Mouse (Mus musculus) adrenal gland, postnatal 25 days (tissue): Measurements from ENCODE around the gene Lss. TPM values are rescaled to one million over a fixed set of nuclear protein-coding genes. Genes with fewer than 3 reads are reported as not detected.

Experiments used
- DNase-seq: peaks from one replicate; pipeline ENCODE4 v3.0.0; 2021; ENCODE audit warnings: mixed read lengths
- long read RNA-seq: library from polyadenylated mRNA; stranded (forward); transcript quantifications from one replicate; pipeline ENCODE4 v2.0.0, GENCODE M21; 2021
- total RNA-seq: library from RNA; stranded (reverse); gene quantifications from 2 replicates; pipeline ENCODE4 v1.2.3, GENCODE M21; 2021

Gene Lss
- 116 and 134 TPM in 2 replicates for total RNA-seq
- long read RNA-seq, full-length matches to known transcripts = 60 of 92 reads
- long read RNA-seq, partial matches to known transcripts = 10 of 92 reads
- long read RNA-seq, other reads (novel, unspliced or antisense) = 22 of 92 reads

DNA sequence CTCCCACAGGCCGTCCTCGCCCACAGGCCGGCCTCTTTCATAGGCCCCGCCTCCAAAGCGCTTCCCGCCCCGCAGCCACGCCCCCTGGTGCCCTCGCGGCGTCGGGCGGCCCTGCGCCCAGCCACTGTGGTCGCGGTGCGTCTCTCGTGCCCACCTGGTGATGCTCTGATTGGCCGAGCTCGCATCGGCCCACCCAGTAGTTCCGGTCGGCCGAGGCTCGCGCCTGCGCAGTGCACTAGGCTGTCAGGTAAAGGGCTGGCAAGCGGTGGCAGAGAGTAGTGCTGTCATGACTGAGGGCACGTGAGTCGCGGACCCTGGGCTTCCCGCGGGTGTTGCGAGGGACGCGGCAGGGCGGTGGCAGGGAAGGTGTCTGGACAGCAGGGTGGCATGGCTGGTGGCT is at the start of gene Lss:
TSS of gene Lss (plus strand) at position 214 of the 400 bp plus-strand sequence.
- peak; percentile 97 for DNase-seq

DNA sequence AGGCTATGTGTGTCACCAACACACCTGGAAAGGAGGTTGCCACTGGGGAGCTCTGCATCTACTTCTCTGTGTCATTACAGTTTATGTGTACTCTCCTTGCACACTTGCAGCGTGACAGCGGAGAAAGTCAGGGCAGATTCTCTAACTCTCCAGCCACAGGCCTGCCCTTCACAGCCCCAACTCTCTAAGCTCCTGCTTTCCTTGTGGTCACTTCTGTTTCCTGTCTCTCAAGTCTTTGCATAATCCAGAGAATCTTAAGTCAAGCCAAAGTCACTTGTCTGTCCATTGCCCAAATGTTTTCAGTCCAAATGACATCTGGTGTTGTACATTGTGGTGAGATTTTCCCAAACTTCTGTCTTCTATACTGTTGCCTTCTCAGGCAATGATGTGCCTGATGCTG is 45.1 kb upstream of the Lss start:
- DNase-seq = no peak

DNA sequence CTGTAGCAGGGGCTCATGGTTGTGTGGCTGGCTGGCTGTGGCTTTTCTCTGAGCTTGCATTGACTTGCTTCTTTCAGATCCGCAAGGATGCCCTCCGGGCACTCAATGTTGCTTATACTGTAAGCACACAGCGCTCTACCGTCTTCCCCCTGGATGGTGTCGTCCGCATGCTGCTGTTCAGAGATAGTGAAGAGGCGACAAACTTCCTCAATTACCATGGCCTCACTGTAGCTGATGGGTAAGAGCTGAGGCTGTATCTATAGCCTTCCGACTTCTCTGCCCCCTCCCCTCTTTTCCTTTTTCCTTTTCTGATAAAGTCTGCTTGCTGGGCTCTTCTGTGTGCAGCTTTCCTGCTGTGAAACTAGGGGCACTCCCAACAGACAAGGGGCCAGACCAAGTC is 43.1 kb upstream of the Lss start:
- no peak for DNase-seq

DNA sequence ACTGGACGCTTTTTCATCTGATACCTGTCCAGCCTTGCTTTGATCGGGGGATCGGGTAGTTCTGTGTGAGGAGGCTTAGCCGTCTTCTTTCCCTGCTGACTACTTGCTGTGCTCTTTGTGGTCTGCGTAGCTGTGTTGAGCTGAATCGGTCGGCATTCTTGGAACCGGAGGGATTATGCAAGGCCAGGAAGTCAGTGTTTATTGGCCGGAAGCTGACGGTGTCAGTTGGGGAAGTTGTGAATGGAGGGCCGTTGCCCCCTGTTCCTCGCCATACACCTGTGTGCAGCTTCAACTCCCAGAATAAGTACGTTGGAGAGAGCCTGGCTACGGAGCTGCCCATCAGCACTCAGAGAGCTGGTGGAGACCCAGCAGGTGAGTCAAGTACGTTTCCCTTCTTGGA is 42.2 kb upstream of the Lss start:
- DNase-seq = no peak

DNA sequence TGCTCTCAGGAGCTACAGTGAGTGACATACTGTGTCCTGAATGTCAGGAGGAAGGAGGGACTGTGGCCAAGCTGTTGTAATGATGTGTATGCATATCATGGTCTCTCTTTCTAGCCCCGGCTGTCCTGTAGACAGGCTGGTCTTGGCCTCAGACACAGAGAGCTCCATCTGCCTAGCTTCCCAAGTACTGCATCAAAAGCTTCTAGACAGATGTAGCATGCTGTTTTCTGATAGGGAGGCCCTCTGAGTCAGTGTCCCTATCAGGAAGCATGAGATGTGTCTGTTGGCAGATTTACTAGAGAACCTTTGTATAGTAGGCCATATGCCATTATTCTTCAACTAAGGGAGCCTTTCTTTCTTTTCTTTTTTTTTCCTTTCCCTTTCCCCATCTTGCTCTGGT is 37.9 kb upstream of the Lss start:
- no peak for DNase-seq

DNA sequence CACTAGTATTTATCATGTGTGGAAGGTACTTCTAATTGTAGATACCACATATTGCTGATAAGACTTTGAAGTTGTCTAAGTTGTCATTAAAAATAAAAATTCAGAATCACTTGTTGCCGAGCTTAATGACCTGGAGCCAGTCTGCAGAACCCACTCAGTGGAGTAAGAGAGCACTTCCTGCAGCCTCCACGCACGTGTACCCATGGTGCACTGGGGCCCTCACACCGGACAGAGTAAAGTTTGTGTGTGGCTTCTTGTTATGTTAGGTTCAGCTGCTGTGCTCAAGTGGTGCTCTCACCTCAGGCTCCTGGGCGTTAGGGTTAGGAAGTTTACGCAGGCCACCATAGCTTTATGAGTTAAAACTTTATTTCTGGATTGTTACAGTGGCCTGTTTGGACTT is 35.9 kb upstream of the Lss start:
- no peak for DNase-seq

DNA sequence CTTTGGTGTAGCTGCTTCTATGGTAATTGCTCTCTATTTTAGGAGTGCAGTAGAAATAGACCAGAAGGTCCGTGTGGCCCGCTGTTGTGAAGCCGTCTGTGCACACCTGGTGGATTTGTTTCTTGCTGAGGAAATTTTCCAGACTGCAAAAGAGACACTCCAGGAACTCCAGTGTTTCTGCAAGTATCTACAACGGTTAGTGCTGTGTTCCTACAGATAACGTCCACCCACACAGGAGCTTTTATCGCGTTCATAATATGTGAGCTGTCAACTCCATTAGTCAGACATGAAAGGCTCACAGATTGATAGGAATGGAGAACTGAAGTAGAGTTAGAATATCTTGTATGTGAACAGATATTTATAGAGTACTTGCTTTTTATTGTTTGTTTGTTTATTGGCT is 35.0 kb upstream of the Lss start:
- DNase-seq = no peak

DNA sequence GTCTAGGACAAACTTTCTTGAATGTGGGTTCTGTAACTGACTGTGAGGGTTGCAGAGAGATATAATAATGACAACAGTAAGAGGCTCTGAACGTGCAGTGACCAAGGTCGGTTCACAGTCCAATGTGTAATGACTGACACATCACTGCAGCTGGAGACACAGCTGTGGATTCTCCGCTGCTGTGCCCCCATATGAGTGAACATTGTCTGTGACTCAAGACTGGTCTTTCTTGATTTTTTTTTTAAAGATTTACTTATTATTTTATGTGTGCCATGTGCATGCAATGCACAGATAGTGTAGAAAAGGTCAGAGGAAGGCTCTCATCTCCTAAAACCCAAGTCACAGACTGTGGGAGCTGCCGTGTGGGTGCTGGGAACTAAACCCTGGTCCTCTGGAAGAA is 33.9 kb upstream of the Lss start:
- no peak for DNase-seq

DNA sequence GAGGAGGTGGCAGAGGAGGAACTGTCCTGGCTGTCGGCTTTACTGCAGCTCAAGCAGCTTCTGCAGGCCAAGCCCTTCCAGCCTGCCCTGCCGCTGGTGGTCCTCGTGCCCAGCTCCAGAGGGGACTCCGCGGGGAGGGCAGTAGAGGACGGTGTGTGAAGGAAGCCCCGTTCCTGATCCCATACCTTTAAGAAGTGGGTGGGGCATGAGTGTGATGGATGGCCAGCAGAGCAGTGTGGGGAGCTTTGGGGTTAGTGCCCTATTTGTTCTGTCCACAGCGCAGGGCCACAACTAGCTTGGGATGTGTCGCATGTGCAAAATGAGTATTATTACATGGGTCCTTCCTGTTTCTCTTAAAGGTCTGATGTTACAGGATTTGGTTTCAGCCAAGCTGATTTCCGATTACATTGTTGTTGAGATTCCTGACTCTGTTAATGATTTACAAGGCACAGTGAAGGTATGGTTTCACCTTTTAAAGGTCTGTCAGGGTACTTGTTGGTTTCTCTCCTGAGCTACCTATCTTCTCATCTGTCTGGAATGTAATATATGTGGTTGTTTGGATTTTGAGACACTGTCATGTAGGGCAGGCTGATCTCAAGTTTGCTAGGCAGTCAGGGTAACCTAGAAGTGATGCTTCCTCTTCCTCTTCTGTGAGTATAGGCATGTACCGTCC is 27.0 kb upstream of the Lss start:
- DNase-seq = no peak

DNA sequence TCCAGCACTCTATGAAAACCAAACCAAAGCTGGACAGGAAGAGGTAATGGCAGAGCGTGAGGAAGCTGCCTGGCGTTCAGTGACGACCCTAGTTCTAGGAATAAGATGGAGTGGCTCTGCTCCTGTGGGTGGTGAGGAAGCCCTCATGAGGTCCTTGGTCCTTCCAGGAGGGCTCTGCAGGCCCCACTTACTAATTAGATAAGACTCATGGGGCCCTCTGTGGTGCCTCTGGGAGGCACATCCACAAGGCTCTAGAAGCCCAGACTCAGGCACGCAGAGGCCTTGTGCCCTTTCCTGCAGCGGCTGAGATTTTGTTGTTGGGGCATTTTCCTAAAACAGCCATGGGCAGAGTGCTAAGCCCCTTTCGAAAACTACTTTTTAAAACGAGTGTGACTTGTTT is 25.5 kb upstream of the Lss start:
- no peak for DNase-seq

DNA sequence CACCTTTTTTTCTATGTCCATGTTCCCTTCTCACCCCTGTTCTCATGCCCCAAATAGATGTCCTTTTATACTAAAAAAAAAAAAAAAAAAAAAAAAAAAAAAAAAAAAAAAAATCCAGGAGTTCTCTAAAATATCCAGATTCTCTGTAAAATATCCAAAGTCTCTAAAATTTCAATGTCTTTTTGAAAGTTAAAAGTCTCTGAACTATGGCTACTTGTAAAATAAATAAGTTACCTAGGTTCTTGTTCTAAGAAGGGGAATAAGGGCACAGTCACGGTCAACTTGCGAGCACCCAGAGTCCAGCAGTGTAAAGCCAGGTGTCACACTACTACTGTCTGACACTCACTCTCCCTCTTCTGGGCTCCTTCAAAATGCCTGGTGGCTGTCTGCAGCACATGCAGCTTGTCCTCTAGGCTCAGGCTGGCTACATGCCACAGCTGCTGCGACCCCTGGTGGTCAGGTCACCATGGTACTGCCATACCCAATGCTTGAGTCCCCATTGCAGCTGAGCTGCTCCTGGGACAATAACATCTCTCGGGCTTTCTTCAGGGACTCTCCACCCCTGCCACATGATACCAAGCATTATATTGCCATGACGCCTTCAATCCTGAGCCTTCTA is 18.3 kb upstream of the Lss start:
- DNase-seq = peak; percentile 76

DNA sequence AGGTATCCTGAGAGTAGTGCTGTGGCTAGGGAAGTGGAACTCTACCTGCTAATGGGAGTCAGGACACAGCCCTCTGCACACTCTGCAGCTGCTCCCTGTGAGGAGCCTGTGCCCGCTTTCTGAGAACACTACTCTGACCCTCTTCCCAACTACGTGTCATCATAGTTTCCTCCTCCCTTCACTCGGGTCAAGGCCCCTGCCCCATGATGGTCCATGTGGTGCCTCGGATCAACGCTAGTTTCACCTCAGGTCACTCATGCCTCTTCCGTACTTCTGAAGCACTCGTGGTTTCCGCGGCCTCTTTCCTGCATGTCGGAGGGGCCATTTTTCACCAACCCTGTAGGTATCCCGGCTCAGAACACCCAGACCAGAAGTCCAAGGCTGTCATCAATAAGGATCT is 466 bp upstream of the Lss start:
- DNase-seq = no peak

DNA sequence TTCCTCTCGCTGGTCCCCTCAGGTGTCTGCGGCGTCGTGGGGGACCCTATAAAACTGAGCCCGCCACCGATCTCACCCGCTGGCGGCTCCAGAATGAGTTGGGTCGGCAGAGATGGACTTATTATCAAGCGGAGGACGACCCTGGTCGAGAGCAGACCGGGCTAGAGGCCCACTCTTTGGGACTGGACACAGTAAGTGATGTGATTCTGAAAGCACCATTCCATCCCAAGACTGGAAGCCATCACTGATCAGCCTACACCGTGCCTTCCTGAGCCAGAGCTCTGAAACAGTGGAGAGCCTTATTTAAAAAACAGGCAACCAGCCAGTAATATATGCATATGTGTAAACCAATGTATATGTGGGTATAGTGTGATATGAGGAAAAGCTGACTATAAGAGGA is 440 bp downstream of the Lss start:
- DNase-seq = no peak

DNA sequence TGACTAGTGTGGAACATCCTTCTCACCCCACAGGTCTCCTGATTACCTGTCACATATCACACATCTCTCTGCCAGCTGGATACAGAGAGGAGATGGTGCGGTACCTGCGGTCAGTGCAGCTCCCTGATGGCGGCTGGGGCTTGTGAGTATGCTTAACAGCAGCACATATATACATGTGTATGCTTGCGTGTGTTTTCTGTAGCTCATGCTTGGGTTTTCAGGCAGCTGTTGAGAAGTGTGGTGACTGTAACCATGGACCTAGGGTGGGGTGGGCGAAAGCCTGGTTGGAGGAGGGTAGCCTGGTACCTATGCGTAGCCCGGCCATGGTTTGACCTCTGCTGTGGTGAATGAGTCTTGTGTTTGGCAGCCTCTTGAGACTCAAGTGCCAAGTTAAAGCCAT is 4.1 kb downstream of the Lss start:
- DNase-seq = no peak

DNA sequence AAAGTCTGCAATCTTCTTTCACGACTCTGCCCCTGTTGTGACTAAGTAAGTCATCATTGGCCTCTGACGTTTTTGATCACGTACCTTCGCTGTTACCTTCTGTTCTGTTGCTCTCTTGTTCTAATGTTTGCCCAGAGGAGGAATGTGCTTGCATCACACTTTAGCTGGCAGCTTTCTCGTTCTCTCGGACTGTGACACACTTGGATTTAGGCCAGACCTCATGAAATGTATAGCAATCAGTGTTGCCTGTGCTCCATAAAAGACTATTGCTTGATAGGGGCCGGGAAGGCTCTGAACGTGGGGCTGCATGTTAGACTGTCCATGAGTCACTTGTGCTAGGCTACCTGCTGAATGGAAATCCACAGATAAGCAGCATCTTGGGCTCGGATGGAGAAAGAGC is 6.2 kb downstream of the Lss start:
- DNase-seq = no peak

DNA sequence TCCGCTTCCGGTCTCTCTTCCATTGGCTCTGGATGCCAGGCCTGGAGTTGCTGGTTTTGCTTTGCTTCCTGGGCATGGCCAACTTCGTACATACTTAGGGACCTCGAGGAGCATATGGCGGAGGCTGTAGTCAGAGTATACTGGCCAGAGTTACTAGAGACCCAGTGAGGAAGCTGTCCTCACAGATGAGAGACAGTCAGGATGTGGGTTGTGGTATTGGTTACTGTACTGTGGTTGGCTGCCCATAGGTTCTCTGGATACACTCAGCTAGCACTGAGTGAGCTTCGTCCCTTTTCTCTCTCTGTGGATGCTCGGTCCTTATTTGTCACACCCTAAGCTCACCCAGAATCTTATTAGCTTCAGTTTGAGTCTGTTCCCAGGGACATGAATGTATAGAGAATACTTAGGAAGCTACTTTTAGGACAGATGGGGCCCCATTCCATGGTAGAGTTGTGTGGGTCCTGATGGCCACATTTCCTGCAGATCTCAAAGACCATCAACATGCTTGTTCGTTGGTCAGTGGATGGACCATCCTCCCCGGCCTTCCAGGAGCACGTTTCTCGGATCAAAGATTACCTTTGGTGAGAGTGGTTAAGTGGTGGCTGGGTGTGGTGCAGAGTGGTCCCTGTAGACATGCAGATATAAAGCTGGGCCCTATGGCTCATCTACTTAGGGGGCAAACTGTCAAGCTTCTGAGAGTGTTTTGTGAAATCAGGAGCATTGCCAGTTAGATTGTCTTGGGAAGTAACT is 10.1 kb downstream of the Lss start:
- no peak for DNase-seq

DNA sequence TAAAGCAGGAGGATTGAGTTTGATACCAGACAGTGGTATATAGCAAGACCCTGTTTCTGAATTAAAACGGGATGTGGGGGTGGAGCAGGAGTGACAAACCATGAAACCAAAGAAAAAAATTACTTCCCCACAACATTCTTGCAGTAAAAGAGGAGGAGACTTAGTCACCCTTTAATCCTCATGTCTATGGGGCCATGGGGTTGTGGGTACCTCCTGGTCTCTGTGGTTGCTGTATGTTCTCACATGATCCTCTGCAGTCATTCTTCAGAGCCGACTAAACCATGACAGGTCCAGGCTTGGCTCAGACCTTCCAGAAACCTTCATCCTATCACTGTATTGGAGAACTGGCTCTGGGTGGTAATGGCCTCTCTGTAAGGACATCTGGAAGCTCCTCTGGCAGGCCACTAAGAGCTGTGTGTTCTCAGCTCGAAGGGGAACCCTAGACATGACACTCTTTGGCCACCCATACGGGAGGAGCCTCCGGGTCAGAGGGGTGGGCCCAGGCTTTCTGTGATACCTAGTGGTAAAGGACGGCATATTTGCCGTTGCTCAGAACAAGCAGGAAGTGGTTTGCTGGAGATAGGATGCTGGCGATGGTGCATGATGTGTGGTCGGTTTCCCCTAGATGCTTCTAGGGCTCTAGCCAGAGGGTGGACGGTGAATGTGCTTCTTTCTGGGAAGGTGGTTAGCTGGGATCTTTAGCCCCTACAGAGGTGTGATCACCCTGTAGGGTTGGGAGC is 11.4 kb downstream of the Lss start:
- no peak for DNase-seq

DNA sequence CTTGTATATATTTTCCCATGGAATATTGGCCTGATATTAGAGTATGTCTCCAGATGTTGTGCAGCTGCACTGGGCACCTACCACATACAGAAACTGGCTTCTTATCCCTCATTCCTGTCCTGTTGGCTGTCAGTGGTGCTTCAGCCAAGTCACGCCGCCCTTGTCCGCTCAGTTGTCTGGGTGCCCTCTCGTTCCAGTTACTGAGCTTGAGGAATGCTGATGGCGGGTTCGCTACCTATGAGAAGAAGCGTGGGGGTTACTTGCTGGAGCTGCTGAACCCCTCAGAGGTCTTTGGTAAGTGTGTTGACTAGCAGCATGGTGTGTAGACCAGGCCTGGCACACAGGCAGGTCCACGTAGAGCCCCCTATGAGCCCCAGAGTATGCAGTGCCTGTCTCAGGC is 15.2 kb downstream of the Lss start:
- no peak for DNase-seq

DNA sequence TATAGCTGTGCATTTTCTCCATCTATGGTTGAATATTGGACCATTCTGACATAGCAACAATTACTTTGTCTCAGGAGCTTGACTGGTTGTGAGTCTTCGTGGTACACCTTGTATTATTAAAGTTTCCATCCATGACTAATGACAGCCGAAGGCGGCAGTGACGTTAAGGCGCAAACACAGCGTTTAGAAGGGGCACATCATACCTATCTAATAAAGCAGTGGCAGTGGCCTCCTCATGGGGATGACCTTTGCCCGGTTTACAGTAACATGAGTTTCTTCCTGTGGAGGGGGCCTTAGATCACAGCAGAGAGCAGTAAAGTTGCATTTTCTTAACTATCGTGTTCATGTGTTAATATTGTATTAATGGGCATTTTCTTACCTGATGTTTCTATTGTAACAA is 16.8 kb downstream of the Lss start:
- no peak for DNase-seq

DNA sequence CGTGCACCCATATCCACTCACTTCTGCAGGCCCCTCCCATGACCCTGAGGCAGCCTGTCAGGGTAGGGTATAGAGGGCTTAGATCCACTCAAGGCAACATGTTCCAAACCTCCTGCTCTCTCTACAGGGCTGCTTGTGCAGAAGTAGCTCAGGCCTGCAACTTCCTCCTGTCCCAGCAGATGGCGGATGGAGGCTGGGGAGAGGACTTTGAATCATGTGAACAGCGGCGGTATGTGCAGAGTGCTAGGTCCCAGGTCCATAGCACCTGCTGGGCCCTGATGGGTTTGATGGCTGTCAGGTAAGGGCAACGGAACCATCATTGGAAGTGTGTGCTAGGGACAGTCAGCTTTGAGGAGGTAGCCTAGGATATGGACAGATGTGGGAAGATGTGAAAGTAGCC is 19.1 kb downstream of the Lss start:
- no peak for DNase-seq

DNA sequence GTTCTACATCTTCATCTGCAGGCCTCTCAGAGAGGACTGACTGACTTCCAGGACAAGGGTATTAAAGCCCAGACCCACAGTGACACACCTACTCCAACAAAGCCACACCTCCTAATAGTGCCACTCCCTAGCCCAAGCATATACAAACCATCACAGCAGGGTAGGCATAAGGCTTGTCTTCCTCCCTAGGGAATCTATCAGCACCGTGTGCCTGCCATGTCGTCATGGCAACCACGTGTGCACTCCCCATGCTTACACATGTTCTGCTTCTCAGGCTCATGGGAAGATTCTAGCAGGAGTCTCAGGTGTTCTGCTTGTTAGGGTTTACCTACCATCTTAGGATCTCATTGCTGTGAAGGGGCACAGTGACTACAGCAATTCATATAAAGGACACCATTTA is 20.2 kb downstream of the Lss start:
- DNase-seq = no peak

DNA sequence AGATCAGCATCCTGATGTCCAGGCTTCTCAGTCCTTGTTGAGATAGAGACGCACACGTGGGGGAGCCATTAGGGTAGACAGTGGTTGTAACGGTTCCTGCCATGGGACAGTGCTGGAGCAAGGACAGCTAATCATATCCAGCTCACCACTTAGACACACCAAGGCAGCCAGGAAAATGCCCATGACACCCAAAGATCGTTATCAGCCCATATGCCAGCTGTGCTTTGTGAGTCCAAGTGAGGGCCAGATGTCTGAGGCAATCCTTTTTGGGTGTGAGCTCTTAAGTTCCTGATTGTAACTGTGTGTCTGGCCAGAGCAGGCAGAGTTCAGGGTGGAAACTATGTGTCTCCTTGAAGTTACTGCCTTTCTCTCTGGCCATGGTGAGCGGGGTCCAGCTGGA is 22.7 kb downstream of the Lss start:
- DNase-seq = no peak

DNA sequence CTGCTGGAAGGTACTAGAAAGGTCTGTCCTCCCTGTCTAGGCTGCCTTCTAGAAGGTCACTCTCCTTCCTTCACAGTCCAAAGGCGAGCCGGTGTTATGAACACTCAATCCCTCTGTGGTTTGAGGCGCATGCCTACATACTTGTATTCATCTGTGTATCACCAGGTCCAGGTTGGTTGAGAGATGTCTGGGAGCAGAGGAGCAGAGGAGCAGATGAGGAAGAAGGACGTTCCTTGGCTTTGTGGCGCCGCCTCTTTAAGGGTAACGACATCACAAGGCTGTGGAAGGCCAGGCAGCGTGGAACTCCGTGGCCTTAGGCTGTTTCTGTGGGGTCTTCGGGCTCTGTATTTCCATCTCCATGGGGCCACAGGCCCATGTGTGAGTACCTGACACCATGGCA is 30.6 kb downstream of the Lss start, which contains the start of gene Spatc1l:
TSS of gene Spatc1l (plus strand) at position 301 of the 400 bp plus-strand sequence.
- DNase-seq = no peak
